Mouse (Mus musculus) forebrain, embryonic 13.5 days (tissue): ENCODE measurements around the gene Napepld. TPM values are rescaled to one million over a fixed set of nuclear protein-coding genes. Genes with fewer than 3 reads are reported as not detected.
A peak's percentile ranks its signal among the peaks of the same experiment; 100 is the strongest.
"Not testable (repeated sequence)": the region's sequence is repeated elsewhere in the genome, so short reads cannot be mapped to it uniquely, and the experiment has no call there.

Experiments used
- ATAC-seq: fragments of 200-750 bp; cut with Nextera tagmentation; 2 replicates; pipeline ENCODE4 v1.8.0; 2017
- H3K27ac ChIP-seq: fragments of 300-500 bp; sonication (generic); 2 replicates; pipeline ENCODE4 v1.5.1; 2015; ENCODE audit warnings: inconsistent platforms, mild to moderate bottlenecking, moderate library complexity
- H3K27me3 ChIP-seq: fragments of 300-500 bp; sonication (generic); 2 replicates; pipeline ENCODE4 v1.6.1; 2015; ENCODE audit warnings: mild to moderate bottlenecking, inconsistent platforms
- H3K36me3 ChIP-seq: fragments of 300-500 bp; sonication (generic); 2 replicates; pipeline ENCODE4 v1.6.1; 2015; ENCODE audit warnings: mild to moderate bottlenecking, inconsistent platforms; ENCODE audit not compliant: poor library complexity, severe bottlenecking
- H3K4me1 ChIP-seq: fragments of 300-500 bp; sonication (generic); 2 replicates; pipeline ENCODE4 v1.6.1; 2015; ENCODE audit warnings: inconsistent platforms
- H3K4me2 ChIP-seq: fragments of 300-500 bp; sonication (generic); 2 replicates; pipeline ENCODE4 v1.6.1; 2015; ENCODE audit warnings: inconsistent platforms, mild to moderate bottlenecking, moderate library complexity
- H3K4me3 ChIP-seq: fragments of 300-500 bp; sonication (generic); 2 replicates; pipeline ENCODE4 v1.5.1; 2015; ENCODE audit warnings: mild to moderate bottlenecking, inconsistent platforms
- H3K9ac ChIP-seq: fragments of 300-500 bp; sonication (generic); 2 replicates; pipeline ENCODE4 v1.6.1; 2015; ENCODE audit warnings: mild to moderate bottlenecking, inconsistent platforms
- H3K9me3 ChIP-seq: fragments of 300-500 bp; sonication (generic); replicated peaks from 2 replicates; pipeline ENCODE4 v1.6.1; 2016; ENCODE audit warnings: inconsistent platforms
- WGBS: fragments of 180-500 bp; shearing (Covaris S2); methylation state at CpG from one replicate; pipeline ENCODE4 v1.1.7; 2015; 5-methylcytosine and 5-hydroxymethylcytosine counted together
- polyA plus RNA-seq: library from polyadenylated mRNA; unstranded; fragments of >200 nt; fragmentation: Nextera tagmentation; extraction: Ambion mirVana; gene quantifications from 2 replicates; pipeline ENCODE4 v1.2.1, GENCODE M21; 2015

The Napepld gene
- polyA plus RNA-seq, 1 experiment from 2014 or later, result 7.1 TPM

GRCm38 (mm10) chr5:21702873-21703475 is 1.8 kb upstream of the Napepld start:
- Histone ChIP-seq H3K4me3 (no peak overlapping the region), H3K4me2 (no peak overlapping the region), H3K27ac (no peak overlapping the region), H3K27me3 (no peaks in the 10 kb centered on the region), H3K9ac (no peak overlapping the region), H3K36me3 (no peaks in the 10 kb centered on the region), H3K4me1 (peaks cover 7% of the 10 kb centered on the region), H3K9me3 (no peaks in the 10 kb centered on the region)
- WGBS, result 91% methylated on average over 6 of the region's 6 CpGs
- ATAC-seq, result no peak

- 58% methylated on average over 2 of the region's 2 CpGs for WGBS
- Histone ChIP-seq H3K4me1 (peaks cover 11% of the 10 kb centered on the region), H3K9ac (peak overlapping the region; percentile 87), H3K9me3 (no peaks in the 10 kb centered on the region), H3K27ac (peak overlapping the region; percentile 97), H3K4me3 (peak overlapping the region; percentile 67), H3K4me2 (peak overlapping the region; percentile 65), H3K36me3 (no peaks in the 10 kb centered on the region), H3K27me3 (no peaks in the 10 kb centered on the region)
- no peak for ATAC-seq
Observed at GRCm38 (mm10) chr5:21702009-21702364, 791 bp upstream of the Napepld start.

GRCm38 (mm10) chr5:21700934-21701333 is 262 bp downstream of the Napepld start:
- H3K36me3 ChIP-seq, result no peaks in the 10 kb centered on the region
- under 1% methylated on average over 22 of the region's 22 CpGs for WGBS
- peak overlapping the region; percentile 67 for H3K4me3 ChIP-seq
- H3K9ac ChIP-seq, result peak overlapping the region; percentile 70
- peak overlapping the region; percentile 97 for H3K27ac ChIP-seq
- peak; percentile 82 for ATAC-seq
- peak overlapping the region; percentile 65 for H3K4me2 ChIP-seq
- H3K9me3 ChIP-seq, result no peaks in the 10 kb centered on the region
- H3K4me1 ChIP-seq, result peaks cover 12% of the 10 kb centered on the region
- H3K27me3 ChIP-seq, result no peaks in the 10 kb centered on the region

GRCm38 (mm10) chr5:21700272-21700821 is 849 bp downstream of the Napepld start:
- no peak for ATAC-seq
- peak overlapping the region; percentile 67 for H3K4me3 ChIP-seq
- no peaks in the 10 kb centered on the region for H3K9me3 ChIP-seq
- no peaks in the 10 kb centered on the region for H3K27me3 ChIP-seq
- peak overlapping the region; percentile 65 for H3K4me2 ChIP-seq
- H3K4me1 ChIP-seq, result peaks cover 12% of the 10 kb centered on the region
- peak overlapping the region; percentile 70 for H3K9ac ChIP-seq
- WGBS, result 7% methylated on average over 10 of the region's 10 CpGs
- H3K27ac ChIP-seq, result no peak overlapping the region
- H3K36me3 ChIP-seq, result no peaks in the 10 kb centered on the region

- Histone ChIP-seq H3K4me1 (peaks cover 12% of the 10 kb centered on the region), H3K4me3 (peak overlapping the region; percentile 27), H3K4me2 (peak overlapping the region; percentile 50)
- H3K9me3 ChIP-seq, H3K27ac ChIP-seq, H3K9ac ChIP-seq, H3K36me3 ChIP-seq, H3K27me3 ChIP-seq, ATAC-seq: not testable (repeated sequence)
- 74% methylated on average over 3 of the region's 3 CpGs for WGBS
Observed at GRCm38 (mm10) chr5:21699555-21699954, 1.6 kb downstream of the Napepld start.

- no peak for ATAC-seq
- WGBS, result 92% methylated on average over 3 of the region's 3 CpGs
- Histone ChIP-seq H3K36me3 (no peaks in the 10 kb centered on the region), H3K4me3 (no peak overlapping the region), H3K27ac (no peak overlapping the region), H3K9ac (no peak overlapping the region), H3K4me2 (no peak overlapping the region), H3K9me3 (no peaks in the 10 kb centered on the region), H3K27me3 (no peaks in the 10 kb centered on the region), H3K4me1 (peaks cover 12% of the 10 kb centered on the region)
Observed at GRCm38 (mm10) chr5:21694854-21695490, 6.2 kb downstream of the Napepld start.

GRCm38 (mm10) chr5:21693372-21693870 is 7.8 kb downstream of the Napepld start:
- Histone ChIP-seq H3K27ac (no peak overlapping the region), H3K4me2 (no peak overlapping the region), H3K4me1 (peaks cover 5% of the 10 kb centered on the region; the same call in 1 of the 2 replicates), H3K9ac (no peak overlapping the region), H3K4me3 (no peak overlapping the region), H3K36me3 (peaks cover 12% of the 10 kb centered on the region), H3K9me3 (no peaks in the 10 kb centered on the region), H3K27me3 (no peaks in the 10 kb centered on the region)
- ATAC-seq, result no peak
- WGBS, result 88% methylated on average over 3 of the region's 3 CpGs

- Histone ChIP-seq H3K4me3 (no peak overlapping the region), H3K27ac (no peak overlapping the region), H3K27me3 (no peaks in the 10 kb centered on the region), H3K4me2 (no peak overlapping the region), H3K36me3 (peaks cover 12% of the 10 kb centered on the region), H3K9me3 (no peaks in the 10 kb centered on the region), H3K9ac (no peak overlapping the region), H3K4me1 (peaks cover 3% of the 10 kb centered on the region; the same call in 1 of the 2 replicates)
- no peak for ATAC-seq
- WGBS, result 92% methylated on average over 5 of the region's 5 CpGs
Observed at GRCm38 (mm10) chr5:21692230-21692629, 9.0 kb downstream of the Napepld start.

GRCm38 (mm10) chr5:21687042-21687441 is 14.2 kb downstream of the Napepld start:
- Histone ChIP-seq H3K36me3 (peaks cover 37% of the 10 kb centered on the region), H3K4me3 (no peak overlapping the region), H3K4me2 (no peak overlapping the region), H3K4me1 (no peaks in the 10 kb centered on the region), H3K27me3 (no peaks in the 10 kb centered on the region), H3K9me3 (no peaks in the 10 kb centered on the region), H3K27ac (no peak overlapping the region), H3K9ac (no peak overlapping the region)
- WGBS, result 64% methylated on average over 4 of the region's 4 CpGs
- no peak for ATAC-seq

GRCm38 (mm10) chr5:21685001-21685400 is 16.2 kb downstream of the Napepld start:
- H3K27ac ChIP-seq, result no peak overlapping the region
- H3K4me3 ChIP-seq, result no peak overlapping the region
- H3K4me2 ChIP-seq, result no peak overlapping the region
- 67% methylated on average over 10 of the region's 10 CpGs for WGBS
- ATAC-seq, result no peak
- H3K9ac ChIP-seq, result no peak overlapping the region
- H3K9me3 ChIP-seq, result no peaks in the 10 kb centered on the region
- no peaks in the 10 kb centered on the region for H3K27me3 ChIP-seq
- peaks cover 48% of the 10 kb centered on the region for H3K36me3 ChIP-seq
- H3K4me1 ChIP-seq, result no peaks in the 10 kb centered on the region

- Histone ChIP-seq H3K4me2 (no peak overlapping the region), H3K9me3 (no peaks in the 10 kb centered on the region), H3K9ac (no peak overlapping the region), H3K27ac (no peak overlapping the region), H3K36me3 (peaks cover 44% of the 10 kb centered on the region), H3K27me3 (no peaks in the 10 kb centered on the region), H3K4me1 (no peaks in the 10 kb centered on the region), H3K4me3 (no peak overlapping the region)
- 95% methylated on average over 9 of the region's 9 CpGs for WGBS
- no peak for ATAC-seq
Observed at GRCm38 (mm10) chr5:21683811-21684210, 17.4 kb downstream of the Napepld start.

- 84% methylated on average over 5 of the region's 5 CpGs for WGBS
- no peak overlapping the region for H3K9ac ChIP-seq
- no peak overlapping the region for H3K4me2 ChIP-seq
- H3K9me3 ChIP-seq, result peaks cover 6% of the 10 kb centered on the region; the same call in 1 of the 2 replicates
- no peaks in the 10 kb centered on the region for H3K4me1 ChIP-seq
- H3K4me3 ChIP-seq, result no peak overlapping the region
- no peaks in the 10 kb centered on the region for H3K27me3 ChIP-seq
- peaks cover 66% of the 10 kb centered on the region for H3K36me3 ChIP-seq
- no peak for ATAC-seq
- H3K27ac ChIP-seq, result no peak overlapping the region
Observed at GRCm38 (mm10) chr5:21680940-21681339, 20.3 kb downstream of the Napepld start.
